ENCODE assay signal across 34 mouse cellular contexts in genomic region chr16:40377129-40377799, GRCm38 (mm10).
DNase-seq lines count a peak whose midpoint lies in the region; ATAC-seq and TF ChIP-seq lines count a peak whose summit lies in the region.
"Had no signal": no experiment of that assay in that cellular context is flagged by ENCODE, and none has a peak within 500 bp of the region (broad histone marks: within the 10 kb centered on the region; RNA-seq: fewer than 3 reads in every experiment).

No protein-coding gene starts in this region.

- no peak for DNase-seq in midbrain, embryonic 11.5 days (ENCODE audit: low spot score, missing footprints)
- DNase-seq in 416B (ENCODE audit: low read depth): peak; percentile 22
- DNase-seq in brain, embryonic 14.5 days (ENCODE audit: low read depth): peak; percentile 81
- no peak for DNase-seq in ovary, postnatal 36 days (ENCODE audit: low spot score)
- no peak for DNase-seq in thymus, postnatal 0 days (ENCODE audit: low spot score)
- DNase-seq: adrenal gland, adult 2 months; adrenal gland, postnatal 36 days; cerebellum, adult 11 months; cerebellum, adult 9-10 months; embryo, embryonic 11 days; heart, postnatal 14 days; kidney, adult 8-10 months; kidney, postnatal 4 days; layer of hippocampus, postnatal 36 days; left cerebral cortex, postnatal 4 days; liver, embryonic 13.5 days; lung, adult 18-20 months; lung, postnatal 4 days; right cerebral cortex, postnatal 4 days; thymus, adult 18-20 months; thymus, postnatal 36 days had no signal

- no peaks in the 10 kb centered on the region for H3K27me3 ChIP-seq in midbrain, embryonic 12.5 days
- no peaks in the 10 kb centered on the region for H3K27me3 ChIP-seq in midbrain, embryonic 11.5 days (ENCODE audit: control insufficient read depth, insufficient read depth, low read length)
- H3K27me3 ChIP-seq in forebrain, embryonic 16.5 days (replicated peaks; ENCODE audit: control insufficient read depth, insufficient read depth, low read length): no peaks in the 10 kb centered on the region
- H3K27me3 ChIP-seq: embryonic facial prominence, embryonic 12.5 days; hindbrain, embryonic 12.5 days; limb, embryonic 15.5 days; liver, embryonic 13.5 days; megakaryocyte, embryonic 14.5 days; neural tube, embryonic 15.5 days had no signal

- no peak overlapping the region for H3K9ac ChIP-seq in midbrain, embryonic 12.5 days (replicated peaks)
- H3K9ac ChIP-seq in midbrain, embryonic 11.5 days (ENCODE audit: low read length): no peak overlapping the region
- H3K9ac ChIP-seq in forebrain, embryonic 16.5 days (replicated peaks; ENCODE audit: low read depth, low read length): no peak overlapping the region
- H3K9ac ChIP-seq: embryonic facial prominence, embryonic 12.5 days; hindbrain, embryonic 12.5 days; limb, embryonic 15.5 days; liver, embryonic 13.5 days; neural tube, embryonic 15.5 days had no signal

- no peaks in the 10 kb centered on the region for H3K36me3 ChIP-seq in midbrain, embryonic 12.5 days
- no peaks in the 10 kb centered on the region for H3K36me3 ChIP-seq in midbrain, embryonic 11.5 days (ENCODE audit: control insufficient read depth, insufficient read depth, low read length)
- no peaks in the 10 kb centered on the region for H3K36me3 ChIP-seq in forebrain, embryonic 16.5 days (ENCODE audit: control insufficient read depth, insufficient read depth)
- H3K36me3 ChIP-seq: embryonic facial prominence, embryonic 12.5 days; hindbrain, embryonic 12.5 days; limb, embryonic 15.5 days; liver, embryonic 13.5 days; neural tube, embryonic 15.5 days had no signal

- 60% methylated on average over 6 of the region's 6 CpGs for WGBS in midbrain, embryonic 12.5 days
- 68% methylated on average over 6 of the region's 6 CpGs for WGBS in midbrain, embryonic 11.5 days
- 18% methylated on average over 6 of the region's 6 CpGs for WGBS in forebrain, embryonic 16.5 days

- H3K9me3 ChIP-seq in midbrain, embryonic 12.5 days: no peaks in the 10 kb centered on the region
- no peaks in the 10 kb centered on the region for H3K9me3 ChIP-seq in midbrain, embryonic 11.5 days (ENCODE audit: control insufficient read depth, low read length)
- H3K9me3 ChIP-seq in forebrain, embryonic 16.5 days (ENCODE audit: control insufficient read depth, low read length): no peaks in the 10 kb centered on the region
- H3K9me3 ChIP-seq: embryonic facial prominence, embryonic 12.5 days; hindbrain, embryonic 12.5 days; limb, embryonic 15.5 days; liver, embryonic 13.5 days; neural tube, embryonic 15.5 days had no signal

- no peak for TF ChIP-seq CTCF in brain, embryonic 14.5 days (IDR thresholded peaks at IDR 0.05; ENCODE audit: borderline replicate concordance, extremely low read depth, insufficient read depth, insufficient read length)

- no peak for TF ChIP-seq POLR2A in brain, embryonic 14.5 days (IDR thresholded peaks at IDR 0.05; ENCODE audit: borderline replicate concordance, extremely low read depth, insufficient read depth, insufficient read length, poor library complexity, severe bottlenecking)

- peak; percentile 34; the same call in 1 of the 2 replicates for ATAC-seq in midbrain, embryonic 12.5 days (ENCODE audit: low FRiP score, low read depth)
- ATAC-seq in midbrain, embryonic 11.5 days (ENCODE audit: low FRiP score): no peak
- peak; percentile 86 for ATAC-seq in forebrain, embryonic 16.5 days
- ATAC-seq: activated CD4-positive, CD25-positive, alpha-beta regulatory T cell, adult 4 months; CD4-positive, CD25-positive, alpha-beta regulatory T cell, adult 4 months; intestine, embryonic 16.5 days; lung, postnatal 0 days had no signal

- H3K27ac ChIP-seq in midbrain, embryonic 12.5 days (replicated peaks): no peak overlapping the region
- H3K27ac ChIP-seq in midbrain, embryonic 11.5 days (ENCODE audit: low read depth, low read length): no peak overlapping the region
- no peak overlapping the region for H3K27ac ChIP-seq in forebrain, embryonic 16.5 days (ENCODE audit: low read length)
- H3K27ac ChIP-seq: embryonic facial prominence, embryonic 12.5 days; hindbrain, embryonic 12.5 days; kidney, postnatal 0 days; limb, embryonic 15.5 days; liver, embryonic 13.5 days; neural tube, embryonic 15.5 days; stomach, postnatal 0 days had no signal

- no peak overlapping the region for H3K4me3 ChIP-seq in midbrain, embryonic 12.5 days
- H3K4me3 ChIP-seq in midbrain, embryonic 11.5 days (ENCODE audit: low read depth, low read length): no peak overlapping the region
- no peak overlapping the region for H3K4me3 ChIP-seq in forebrain, embryonic 16.5 days (replicated peaks; ENCODE audit: low read length)
- H3K4me3 ChIP-seq: embryonic facial prominence, embryonic 12.5 days; hindbrain, embryonic 12.5 days; limb, embryonic 15.5 days; liver, embryonic 13.5 days; megakaryocyte, embryonic 14.5 days; neural tube, embryonic 15.5 days had no signal

- peaks cover 6% of the 10 kb centered on the region for H3K4me1 ChIP-seq in midbrain, embryonic 12.5 days
- H3K4me1 ChIP-seq in midbrain, embryonic 11.5 days (ENCODE audit: control insufficient read depth, insufficient read depth, low read length): no peaks in the 10 kb centered on the region
- peaks cover 6% of the 10 kb centered on the region; the same call in 1 of the 2 replicates for H3K4me1 ChIP-seq in forebrain, embryonic 16.5 days (replicated peaks; ENCODE audit: control insufficient read depth, insufficient read depth, low read length)
- H3K4me1 ChIP-seq: embryonic facial prominence, embryonic 12.5 days; limb, embryonic 15.5 days; liver, embryonic 13.5 days; megakaryocyte, embryonic 14.5 days; neural tube, embryonic 15.5 days had no signal

- no peak overlapping the region for H3K4me2 ChIP-seq in midbrain, embryonic 12.5 days (replicated peaks)
- H3K4me2 ChIP-seq in midbrain, embryonic 11.5 days: no peak overlapping the region
- no peak overlapping the region for H3K4me2 ChIP-seq in forebrain, embryonic 16.5 days (ENCODE audit: low read length)
- H3K4me2 ChIP-seq: embryonic facial prominence, embryonic 12.5 days; hindbrain, embryonic 12.5 days; limb, embryonic 15.5 days; liver, embryonic 13.5 days; neural tube, embryonic 15.5 days had no signal

Comparison
In these comparisons a context has a peak if more than half of its experiments do, and no peak if none do; other contexts are left out.
1. DNase-seq: peak in 416B (single experiment) and brain, embryonic 14.5 days (single experiment); none in midbrain, embryonic 11.5 days (single experiment), ovary, postnatal 36 days (single experiment) and thymus, postnatal 0 days (single experiment).